Mouse (Mus musculus) frontal cortex, adult (tissue): ENCODE data around the gene Scd2.
"Not testable (repeated sequence)": the region's sequence is repeated elsewhere in the genome, so short reads cannot be mapped to it uniquely, and the experiment has no call there.

Experiments used
- ATAC-seq: cut with Nextera tagmentation; 2 replicates; pipeline ENCODE4 v1.9.2; 2017; ENCODE audit warnings: mild to moderate bottlenecking, moderate library complexity, mixed read lengths; ENCODE audit not compliant: low TSS enrichment

The Scd2 gene

GRCm38 (mm10) chr19:44297068-44297760 is 3.7 kb downstream of the Scd2 start:
- no peak for ATAC-seq

DNA sequence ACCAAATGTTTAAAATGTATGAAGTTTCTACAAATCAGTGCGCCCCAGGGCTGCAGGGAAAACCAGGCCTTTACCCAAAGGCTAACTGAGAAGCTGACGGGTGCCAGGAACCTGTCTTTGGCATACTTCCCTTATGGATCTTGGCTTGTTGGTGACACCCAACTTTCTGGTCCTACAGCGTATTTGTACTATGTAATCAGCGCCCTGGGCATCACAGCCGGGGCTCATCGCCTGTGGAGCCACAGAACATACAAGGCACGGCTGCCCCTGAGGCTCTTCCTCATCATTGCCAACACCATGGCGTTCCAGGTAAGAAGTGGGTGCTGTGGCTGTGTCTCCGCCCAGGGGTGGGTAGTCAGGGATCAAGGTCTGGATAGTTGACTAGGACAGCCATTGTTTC is 4.4 kb downstream of the Scd2 start:
- ATAC-seq, result no peak

GRCm38 (mm10) chr19:44299078-44299477 is 5.6 kb downstream of the Scd2 start:
- ATAC-seq, result no peak

GRCm38 (mm10) chr19:44299902-44300301 is 6.4 kb downstream of the Scd2 start:
- no peak for ATAC-seq

- ATAC-seq, result no peak
Measured at GRCm38 (mm10) chr19:44300520-44300919, 7.0 kb downstream of the Scd2 start.

- ATAC-seq, result no peak
Measured at GRCm38 (mm10) chr19:44301176-44301575, 7.7 kb downstream of the Scd2 start.

DNA sequence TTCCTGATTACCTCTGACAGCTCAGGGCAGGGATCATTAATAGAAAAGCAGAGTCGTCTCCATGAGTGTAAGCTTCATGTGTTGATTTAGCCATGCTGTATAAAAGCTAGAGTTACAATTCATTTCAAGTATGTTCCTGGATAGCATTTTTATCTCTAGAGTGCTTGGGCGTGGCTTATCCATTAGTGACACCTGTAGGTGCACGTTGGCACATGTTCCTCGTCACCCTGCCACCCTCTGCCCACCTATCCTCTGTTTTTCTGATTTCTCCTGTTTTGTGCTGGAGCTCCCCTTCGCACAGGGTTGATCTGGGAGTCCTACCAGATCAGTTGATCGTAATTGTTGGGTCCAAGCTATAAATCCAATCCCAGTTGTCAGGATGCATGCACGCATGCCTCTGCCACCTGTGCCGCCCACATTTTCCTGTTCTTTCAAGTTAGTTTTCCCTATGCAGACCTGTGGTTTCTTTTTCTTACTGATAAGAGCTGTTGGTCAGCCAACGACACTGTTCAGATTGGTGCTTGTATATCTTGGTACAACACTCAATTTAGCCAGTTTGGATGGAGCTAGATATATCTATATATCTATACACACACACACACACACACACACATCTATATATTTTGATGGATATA is 8.3 kb downstream of the Scd2 start:
- ATAC-seq, result no peak

DNA sequence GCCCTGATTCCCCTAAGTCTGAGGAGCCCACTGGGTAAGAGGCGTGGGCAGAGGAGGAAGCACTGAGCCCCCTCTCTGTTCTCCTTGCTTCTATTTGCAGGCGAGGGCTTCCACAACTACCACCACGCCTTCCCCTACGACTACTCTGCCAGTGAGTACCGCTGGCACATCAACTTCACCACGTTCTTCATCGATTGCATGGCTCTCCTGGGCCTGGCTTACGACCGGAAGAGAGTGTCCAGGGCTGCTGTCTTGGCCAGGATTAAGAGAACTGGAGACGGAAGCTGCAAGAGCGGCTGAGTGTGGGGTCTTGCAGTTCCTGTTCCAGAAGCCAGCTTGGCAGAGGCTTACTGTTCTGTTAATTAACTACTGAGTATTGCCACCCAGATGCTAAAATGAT is 9.4 kb downstream of the Scd2 start:
- no peak for ATAC-seq

DNA sequence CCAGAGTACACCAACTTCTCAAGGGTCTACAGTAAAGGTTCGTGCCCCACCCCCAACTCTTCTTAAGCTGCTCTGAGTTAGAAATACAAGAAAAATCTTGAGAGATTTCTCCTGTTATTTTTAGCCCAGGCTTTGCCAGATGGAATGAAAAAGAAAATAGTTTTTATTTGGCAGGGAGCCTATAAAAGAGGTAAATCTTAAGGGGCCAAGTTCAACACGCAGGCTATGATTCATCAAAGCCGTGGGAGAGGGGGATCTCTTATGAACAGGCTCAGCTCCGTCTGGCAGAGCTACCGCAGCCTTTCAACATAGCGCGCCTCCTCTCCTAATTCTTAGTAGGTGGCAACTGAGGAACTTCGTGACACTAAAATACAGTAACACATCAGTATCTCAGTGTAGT is 10.0 kb downstream of the Scd2 start:
- ATAC-seq, result peak; percentile 55

DNA sequence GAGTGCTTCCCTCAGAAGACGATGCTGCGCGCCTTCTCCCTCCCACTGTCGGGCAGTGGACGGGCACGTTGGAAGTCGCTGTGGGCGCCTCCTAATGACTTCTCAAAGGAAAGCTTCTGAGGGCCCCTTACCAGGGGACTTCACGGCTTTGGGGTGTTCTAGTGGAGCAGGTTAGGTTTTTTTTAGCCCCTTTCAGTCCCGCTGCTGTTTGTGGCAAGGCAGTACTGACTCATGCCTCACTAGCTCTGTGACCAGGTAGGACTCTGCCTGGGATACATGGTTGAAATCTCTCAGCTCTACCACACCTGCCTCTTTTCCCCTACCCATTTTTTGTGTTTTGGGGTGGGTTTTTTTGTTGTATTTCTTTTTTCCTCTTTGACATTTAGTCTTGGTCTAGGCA is 10.9 kb downstream of the Scd2 start:
- no peak for ATAC-seq

- no peak for ATAC-seq
Measured at GRCm38 (mm10) chr19:44304851-44305510, 11.5 kb downstream of the Scd2 start.

DNA sequence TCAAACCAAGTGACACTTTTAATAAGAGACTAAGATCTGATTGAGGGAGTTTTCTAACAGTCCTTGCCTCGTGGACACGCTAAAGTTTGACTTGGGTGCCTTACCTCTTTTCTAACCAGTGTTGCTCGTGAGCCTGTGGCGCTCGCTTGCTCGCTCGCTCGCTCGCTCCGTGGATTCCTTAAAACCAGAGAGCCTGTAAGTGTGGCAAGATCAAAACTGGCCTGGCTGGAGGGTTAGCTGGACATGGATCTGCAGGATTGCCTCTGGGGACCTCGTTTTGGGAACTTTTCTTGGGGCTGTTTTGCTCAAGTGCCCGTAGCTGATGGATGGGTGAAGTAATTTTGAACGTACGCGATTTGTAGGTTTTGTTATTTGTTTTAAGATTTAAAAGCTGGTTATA is 12.2 kb downstream of the Scd2 start:
- no peak for ATAC-seq

DNA sequence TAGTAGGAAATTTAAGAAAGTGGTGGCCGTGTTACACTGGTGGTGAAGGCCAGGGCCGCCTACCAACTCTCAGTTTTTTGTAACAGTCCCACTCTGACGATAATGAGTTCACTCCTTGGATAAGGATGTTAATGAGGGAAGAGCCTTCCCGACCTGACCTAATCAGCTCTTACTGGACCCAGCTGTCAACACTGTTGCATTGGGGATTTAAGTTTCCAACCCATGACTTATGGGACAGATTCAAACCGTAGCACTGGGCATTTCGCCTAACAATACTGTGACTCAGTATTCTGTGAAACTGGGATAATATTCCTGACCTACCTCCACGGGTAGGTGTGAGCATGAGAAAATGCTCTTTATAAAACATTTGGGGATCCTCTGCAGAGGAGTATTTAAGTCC is 12.7 kb downstream of the Scd2 start:
- ATAC-seq, result no peak

DNA sequence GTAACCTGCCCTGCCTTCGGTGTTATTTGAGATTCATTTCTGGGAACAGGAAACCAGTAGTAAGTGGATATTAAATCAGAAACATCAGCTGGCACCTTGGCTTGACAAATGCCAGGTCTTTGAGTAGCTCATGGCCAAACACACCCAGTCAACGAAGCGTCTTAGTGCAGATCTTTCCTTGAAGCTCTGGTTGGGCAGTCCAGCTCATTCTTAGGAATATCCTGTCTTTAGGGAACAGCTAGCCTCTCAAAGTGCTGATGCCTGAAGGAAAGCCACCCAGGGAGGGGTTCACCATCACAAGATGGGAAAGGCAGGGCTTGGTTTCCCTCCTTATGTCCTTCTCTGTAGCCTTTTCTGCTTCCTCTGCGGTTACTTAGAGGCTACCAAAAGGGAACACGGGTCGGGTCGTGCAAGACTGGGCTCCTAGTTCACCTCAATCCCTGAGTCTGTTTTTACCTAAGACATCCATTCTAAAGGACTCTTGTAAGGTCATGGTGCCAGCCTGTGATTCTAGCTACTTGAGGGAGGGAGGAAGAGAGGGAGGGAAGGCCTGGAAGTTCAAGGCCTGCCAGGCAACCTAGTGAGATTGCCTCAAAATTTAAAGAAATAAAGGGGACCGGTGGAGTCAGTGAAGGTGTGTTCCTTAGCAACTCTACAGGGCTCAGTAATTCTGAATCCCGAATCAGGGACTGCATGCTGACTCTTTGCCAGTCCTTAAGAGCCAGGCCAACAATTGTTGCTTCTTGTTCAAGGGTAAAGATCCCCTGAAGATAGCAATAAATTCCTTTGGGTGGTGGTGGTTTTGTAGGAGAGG is 13.8 kb downstream of the Scd2 start:
- no peak for ATAC-seq

DNA sequence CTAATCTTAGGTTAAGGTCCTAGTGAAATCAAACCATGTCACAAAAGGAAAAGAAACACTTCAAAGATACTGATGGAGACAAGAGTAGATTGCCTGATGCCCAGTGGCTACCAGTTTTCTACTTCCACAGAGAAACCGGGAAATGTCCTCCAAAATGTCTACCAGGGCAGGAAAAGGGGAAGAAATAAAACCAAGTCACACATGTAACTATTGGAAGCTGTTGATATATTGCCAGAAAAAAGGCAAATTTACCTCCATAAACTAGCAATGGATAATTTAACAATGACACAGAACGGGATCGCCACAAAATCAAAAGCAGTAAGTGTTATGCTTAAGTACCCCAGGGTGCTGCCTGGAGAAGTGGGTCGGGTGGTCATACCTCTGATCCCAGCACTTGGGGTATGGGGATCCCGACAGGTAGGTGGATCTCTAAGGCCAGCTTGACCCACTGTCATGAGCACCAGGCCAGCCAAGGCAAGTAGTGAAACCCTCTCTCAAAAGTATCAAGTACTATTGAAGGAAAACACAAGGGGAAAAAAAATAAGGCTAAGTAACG is 14.5 kb downstream of the Scd2 start:
- ATAC-seq, result no peak

- no peak for ATAC-seq
Measured at GRCm38 (mm10) chr19:44308611-44309246, 15.3 kb downstream of the Scd2 start.

DNA sequence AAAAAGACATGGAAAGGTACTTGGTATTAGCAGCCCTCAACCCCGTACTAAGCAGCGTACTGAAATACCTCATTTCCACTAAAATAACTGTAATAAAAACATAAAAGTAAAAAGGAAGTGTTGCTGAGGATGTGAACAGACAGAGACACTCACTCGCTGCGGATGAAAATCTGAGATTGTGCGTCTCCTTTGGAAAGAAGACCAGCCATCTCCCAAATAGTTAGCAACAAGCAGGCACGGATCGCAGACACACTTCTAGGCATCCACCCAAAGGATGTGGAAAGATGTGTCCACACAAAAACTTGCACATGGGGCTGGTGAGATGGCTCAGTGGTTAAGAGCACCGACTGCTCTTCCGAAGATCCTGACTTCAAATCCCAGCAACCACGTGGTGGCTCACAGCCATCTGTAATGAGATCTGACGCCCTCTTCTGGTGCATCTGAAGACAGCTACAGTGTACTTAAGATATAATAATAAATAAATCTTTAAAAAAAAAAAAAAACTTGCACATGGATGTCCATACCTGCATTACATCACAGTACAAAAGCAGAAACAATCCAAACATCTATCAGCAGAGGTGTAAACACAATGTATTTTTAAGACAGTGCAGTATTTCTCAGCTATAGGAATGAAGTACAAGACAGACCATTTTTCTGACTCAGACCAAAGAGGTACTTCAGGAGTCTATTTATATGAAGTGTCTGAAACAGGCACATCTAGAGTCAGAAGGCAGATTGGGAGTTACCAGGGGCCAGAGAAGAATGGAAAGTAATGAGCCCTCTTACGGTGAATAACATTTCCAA is 16.1 kb downstream of the Scd2 start:
- ATAC-seq, result no peak

DNA sequence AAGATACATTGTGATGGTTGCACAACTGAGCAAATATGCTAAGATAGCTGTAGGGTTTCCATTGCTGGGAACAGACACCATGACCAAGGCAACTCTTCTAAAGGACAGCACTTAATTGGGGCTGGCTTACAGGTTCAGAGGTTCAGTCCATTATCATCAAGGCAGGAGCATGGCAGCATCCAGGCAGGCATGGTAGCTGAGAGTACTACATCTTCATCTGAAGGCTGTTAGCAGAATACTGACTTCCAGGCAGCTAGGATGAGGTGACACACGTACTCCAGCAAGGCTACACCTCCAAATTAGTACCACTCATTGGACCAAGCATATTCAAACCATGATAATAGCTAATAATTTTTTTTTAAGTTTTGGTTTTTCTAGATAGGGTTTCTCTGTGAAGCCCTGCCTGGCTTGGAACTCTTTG is 16.7 kb downstream of the Scd2 start:
- not testable (repeated sequence) for ATAC-seq

- ATAC-seq, result no peak
Measured at GRCm38 (mm10) chr19:44310814-44311213, 17.3 kb downstream of the Scd2 start.

GRCm38 (mm10) chr19:44311306-44312006 is 18.0 kb downstream of the Scd2 start:
- no peak for ATAC-seq
